Mouse (Mus musculus) left cerebral cortex, postnatal 14 days (tissue): Measurements from ENCODE around the gene Tbpl1. TPM values are rescaled to one million over a fixed set of nuclear protein-coding genes. Genes with fewer than 3 reads are reported as not detected.

Experiments used
- DNase-seq, 2 experiments: peaks; one replicate each; pipeline ENCODE4 v3.0.0; 2021 to 2022; ENCODE audit warnings: low spot score in 2 of 2, mixed read lengths in 1 of 2
- intact Hi-C: fragments of 180-260 bp; cut with DNase I; formaldehyde crosslinking; loops from one replicate; pipeline ENCODE4 v1.15.1; 2025
- total RNA-seq, 2 experiments: library from RNA; stranded (reverse); gene quantifications; 2 replicates each; pipeline ENCODE4 v1.2.3; 2021

Tbpl1 gene
- total RNA-seq, 2 experiments from 2014 or later, result 62.5 to 63.6 TPM

DNA sequence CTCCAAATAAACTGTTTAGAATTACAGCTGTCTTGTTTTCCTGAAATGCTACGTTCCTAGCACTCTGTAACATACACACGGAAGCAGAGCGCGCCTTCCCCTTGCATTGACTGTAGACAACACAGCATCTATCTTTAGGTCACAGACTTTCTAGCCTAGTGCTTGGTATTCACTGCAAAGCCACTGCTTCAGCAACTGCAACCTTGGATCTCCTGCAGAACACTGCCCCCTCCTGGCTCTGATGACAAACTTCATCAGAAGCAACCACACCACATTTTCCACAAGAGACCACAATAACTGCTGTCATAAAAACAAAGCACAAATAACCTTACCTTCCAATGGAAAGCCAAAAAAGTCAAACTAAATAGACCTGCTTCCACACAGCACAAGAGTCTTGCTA is 17.2 kb downstream of the Tbpl1 start:
- DNase-seq, result peak; percentile 67 to 69
- intact Hi-C loops, result loop anchor here (2.0 to 10.0 kb wide), 2 partner anchors 62 to 100 kb away; no protein-coding TSS in a partner anchor

DNA sequence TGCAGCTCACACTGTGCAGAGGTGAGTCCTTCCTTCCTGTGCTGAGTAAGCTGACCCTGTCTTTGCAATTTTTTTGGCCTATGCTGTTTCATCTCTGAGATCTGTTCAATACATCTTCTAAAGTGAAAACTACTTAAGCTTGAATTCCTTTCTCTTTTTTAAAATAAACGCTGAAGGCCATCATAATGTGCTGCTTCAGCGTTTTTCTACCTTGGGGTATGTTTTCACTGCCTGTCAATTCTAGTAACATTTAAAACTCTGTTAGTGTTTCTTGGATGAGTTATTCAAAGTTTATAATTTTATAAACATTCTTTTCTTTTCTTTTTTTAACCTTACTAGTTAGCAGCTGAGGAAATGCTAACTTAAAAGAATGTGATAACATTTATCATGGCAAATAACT is 18.8 kb downstream of the Tbpl1 start:
- intact Hi-C loops, result loop anchor here (10.0 kb wide), 1 partner anchor 98 kb away; no protein-coding TSS in a partner anchor
- DNase-seq, result no peak

DNA sequence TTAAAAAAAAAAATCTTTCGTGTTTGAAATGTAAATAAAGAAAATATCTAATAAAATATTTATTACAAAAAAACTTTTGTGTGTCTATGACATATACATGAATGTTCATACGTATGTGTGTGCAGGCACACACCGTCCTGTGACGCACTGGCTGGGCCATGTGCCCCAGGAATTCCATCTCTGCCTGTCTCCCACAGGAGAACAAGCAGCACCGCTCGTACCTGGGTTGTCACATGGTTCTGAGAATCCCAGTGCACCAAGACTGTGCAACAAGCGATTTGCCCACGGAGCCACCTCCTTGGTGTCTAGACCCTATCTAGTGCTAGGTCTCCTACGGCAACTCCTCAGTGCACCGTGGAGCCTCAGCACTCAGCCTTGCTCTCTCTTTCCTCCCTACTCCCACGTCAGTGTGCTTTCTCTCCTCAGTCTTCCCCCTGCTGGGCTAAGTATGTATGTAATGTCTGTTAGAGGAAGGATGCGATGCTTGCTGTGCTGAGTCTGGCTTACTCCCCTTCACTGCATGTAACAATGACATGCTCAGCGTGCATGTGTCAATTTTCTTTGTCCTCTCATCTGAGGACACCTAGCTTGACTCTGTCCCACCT is 21.5 kb downstream of the Tbpl1 start:
- intact Hi-C loops, result loop anchor here (10.0 kb wide), 1 partner anchor 95 kb away; no protein-coding TSS in a partner anchor
- no peak for DNase-seq

DNA sequence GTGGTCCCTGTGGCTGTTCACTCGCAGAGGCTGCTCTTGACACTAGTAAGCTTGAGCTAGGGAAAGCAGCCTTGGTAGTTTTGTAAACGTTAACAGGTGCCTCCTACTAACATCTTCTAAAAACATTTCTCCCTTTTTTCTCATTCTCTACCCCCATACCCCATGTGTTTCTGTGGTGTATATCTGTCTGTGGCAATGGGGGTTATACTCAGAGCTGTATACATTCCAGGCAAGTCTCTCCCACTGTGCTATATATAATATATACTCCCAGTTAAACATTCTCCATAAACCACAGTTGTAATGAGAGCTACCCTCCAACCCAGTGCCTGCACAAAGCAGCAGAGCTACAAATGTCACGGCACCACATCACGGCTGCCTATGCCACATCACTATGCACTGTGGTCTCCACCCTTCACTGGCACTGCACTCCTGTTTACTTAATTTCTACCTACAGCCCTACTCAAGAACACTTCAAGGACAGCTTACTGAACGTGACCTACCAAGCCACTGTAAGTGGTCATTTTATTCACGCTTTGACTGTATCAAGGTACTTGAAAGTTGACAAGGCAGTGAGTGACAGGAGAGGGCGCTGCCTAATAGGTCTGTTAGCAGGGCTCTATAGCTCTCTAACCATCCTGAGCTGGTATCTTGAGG is 23.4 kb downstream of the Tbpl1 start:
- DNase-seq, result no peak
- intact Hi-C loops, result no loop called here

DNA sequence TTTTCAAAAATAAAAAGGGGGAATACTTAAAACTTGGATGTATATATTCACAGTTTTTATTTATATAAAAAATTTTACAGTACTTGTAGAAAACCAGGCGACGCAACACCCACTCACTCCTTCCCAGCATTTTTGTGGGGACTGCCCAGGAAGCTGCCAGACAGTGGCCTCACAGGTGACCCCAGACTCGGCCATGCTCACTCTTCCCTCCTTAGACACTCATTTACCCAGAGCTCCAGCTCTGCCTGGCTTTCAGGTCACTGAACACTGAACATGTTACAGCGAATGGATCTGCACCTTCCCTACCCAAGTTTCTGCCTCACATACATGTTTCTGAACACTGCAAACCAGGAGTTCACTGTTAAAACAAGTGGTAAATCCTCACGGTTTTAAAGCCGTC is 27.9 kb downstream of the Tbpl1 start:
- intact Hi-C loops, result no loop called here
- DNase-seq, result no peak

DNA sequence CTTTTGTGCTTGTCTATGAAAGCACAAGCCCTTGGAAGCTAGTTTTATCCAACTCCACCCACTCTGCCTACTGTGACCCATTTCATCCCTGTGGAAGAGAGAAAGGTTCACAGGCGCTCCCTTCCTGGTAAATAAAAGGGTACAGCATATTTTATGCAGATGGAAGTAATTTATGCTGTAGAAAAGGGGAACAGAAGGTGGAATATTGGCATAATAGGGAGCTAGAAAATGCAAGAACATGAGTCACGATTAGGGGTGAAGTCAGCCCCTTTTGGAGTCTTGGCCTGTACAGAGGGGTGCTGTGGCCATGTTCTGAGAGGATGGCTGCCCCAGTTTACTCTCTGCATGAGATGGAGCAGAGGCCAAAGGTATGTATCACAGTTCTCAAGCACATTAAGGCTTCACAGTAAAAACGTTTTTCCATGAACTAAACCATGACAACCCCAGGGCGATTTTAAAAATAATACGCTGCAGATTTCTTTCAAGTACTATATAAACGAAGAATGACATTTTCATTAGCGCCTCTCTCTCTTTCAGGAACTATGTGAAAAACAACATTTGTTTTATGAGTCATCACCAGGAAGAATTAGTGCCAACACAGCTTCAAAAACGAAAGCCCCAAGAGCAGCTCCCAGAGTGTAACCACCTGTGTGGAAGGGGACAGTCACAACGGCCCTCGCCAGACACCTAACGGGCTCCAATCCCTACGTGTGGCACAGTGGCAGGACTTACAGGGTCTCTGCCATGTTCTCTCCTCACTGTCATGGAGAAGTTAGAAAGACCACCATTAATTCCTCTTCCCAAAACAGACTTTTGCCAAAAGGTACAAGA is 30.0 kb downstream of the Tbpl1 start:
- DNase-seq, result no peak
- intact Hi-C loops, result no loop called here

DNA sequence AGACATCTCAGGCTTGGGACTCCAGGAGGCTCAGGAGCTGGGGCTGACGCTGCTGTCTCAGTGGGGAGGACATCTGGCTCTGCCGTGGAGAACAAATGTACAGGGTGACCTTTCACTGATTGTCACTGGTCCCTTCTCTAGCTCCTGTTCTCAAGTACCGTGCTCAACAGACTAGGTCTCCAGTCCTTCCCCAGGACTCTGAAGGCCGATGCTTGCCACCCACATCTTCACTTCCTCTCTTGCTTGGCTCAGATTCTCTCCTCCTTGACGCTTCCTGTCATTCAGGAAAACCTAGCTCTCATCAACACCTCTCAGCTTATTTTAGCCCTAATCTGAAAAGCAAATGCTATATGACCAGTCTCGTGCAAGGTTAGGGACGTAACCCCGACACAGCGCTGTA is 31.0 kb downstream of the Tbpl1 start:
- intact Hi-C loops, result no loop called here
- no peak for DNase-seq

DNA sequence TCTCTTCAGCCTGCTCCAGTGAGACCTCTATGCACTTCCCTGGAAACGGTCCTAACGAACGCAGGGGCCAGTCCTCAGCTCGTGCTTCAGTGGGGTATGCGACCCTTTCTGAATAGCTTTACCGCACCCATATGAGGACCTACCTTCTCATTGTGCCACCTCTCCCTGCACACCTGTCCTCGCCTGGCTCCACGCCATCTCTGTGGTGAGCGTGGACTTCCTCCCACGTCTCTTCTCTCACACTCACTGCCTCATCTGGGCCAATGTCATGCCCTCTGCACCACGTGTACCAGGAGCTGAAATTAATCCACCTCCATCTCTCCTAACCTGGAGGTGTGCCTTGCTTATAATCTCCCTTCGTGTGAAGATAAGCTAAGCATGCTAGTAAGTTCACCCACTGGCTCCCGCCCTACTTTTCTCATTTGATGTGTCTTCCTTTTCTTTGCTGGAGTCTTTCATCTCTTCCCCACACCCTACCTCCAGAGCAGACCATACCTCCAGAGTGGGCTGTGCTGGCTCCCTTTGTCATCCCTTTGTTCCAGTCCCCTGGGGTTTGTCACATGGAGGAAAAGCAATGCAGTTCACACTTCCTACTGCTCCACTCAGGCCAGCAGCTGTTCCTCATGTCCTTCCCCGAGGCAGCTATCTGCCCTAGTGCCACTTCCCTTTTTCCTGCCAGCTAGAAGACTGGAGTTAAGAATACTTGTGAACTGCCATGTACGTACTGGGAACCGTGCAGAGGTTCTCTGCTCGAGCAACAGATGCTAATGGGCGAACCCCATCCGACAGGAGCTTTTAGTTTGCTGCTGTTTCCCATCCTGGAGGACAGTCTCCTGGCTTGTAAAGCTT is 32.0 kb downstream of the Tbpl1 start:
- intact Hi-C loops, result no loop called here
- DNase-seq, result no peak

DNA sequence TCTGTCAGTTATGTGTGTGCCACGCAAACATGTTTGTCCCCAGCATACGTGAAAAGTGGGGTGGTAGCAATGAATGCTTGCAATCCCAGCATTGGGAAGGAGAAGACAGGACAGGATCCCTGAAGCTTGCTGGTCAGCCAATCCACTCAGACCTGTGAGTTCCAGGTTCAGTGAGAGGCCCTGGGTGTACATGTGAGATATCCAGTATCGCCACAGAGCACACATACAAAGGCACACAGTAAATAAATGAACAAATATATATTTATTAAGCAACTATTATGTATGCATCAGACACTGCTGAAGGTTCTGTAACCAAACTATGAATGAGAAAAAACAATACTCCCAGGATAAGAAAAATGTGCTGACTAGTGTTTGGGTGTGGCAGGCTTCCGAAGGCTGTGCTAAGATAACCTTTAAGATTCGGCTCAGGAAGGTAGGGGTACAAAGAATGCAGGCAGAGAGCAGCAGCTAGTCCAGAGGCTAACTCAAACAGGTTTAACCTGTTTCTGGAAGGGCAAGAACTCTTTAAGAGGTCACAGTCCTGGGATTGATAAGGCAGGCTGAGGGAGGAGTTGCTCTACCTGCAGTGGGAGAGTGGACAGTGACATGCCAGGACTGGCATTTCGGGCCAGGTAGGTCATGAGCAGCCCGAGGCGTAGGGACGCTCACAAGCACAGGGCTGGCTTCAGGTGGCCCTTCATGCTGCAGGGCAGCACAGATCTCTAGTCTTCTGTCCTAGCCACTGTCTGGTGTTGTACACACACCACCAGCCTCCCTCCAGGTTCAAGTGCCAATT is 33.4 kb downstream of the Tbpl1 start:
- DNase-seq, result no peak
- intact Hi-C loops, result no loop called here

DNA sequence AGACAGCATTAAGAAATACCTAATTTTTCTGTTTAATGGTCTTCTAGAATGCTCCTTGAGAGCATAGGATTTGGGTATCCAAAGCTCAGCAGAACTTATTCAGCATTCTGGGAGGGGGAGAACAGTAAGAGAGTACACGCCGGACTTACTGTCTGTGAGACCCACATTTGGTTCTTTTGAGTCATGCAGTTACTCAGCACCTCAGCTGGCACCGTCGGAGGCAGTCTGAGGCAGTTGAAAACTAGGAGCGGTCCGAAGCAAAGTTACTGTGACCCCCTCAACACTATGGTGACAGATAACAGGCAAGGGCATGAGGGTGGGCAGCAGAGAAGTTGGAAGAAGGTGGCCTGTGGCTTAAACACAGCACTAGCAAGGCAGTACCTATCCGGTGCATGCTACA is 34.9 kb downstream of the Tbpl1 start:
- intact Hi-C loops, result no loop called here
- DNase-seq, result no peak

DNA sequence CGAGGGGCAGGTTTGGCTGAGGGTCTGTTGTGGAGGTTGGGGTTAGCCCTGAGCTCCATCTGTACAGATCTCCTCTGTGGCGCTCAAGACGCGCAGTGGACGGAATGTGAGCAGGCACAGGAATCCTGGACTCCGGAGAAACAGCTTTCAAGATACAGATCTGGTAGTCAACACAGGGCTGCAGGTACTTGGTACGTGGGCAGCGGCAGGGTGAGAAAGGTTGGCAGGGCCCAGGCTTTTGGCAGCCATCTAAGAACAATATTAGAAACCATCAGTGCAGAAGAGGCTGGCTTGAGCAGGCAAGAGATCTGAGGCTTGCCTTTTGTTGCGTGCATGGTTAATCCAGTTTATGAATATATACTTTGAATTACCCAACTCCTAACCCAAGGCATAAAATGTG is 35.5 kb downstream of the Tbpl1 start:
- intact Hi-C loops, result no loop called here
- no peak for DNase-seq

DNA sequence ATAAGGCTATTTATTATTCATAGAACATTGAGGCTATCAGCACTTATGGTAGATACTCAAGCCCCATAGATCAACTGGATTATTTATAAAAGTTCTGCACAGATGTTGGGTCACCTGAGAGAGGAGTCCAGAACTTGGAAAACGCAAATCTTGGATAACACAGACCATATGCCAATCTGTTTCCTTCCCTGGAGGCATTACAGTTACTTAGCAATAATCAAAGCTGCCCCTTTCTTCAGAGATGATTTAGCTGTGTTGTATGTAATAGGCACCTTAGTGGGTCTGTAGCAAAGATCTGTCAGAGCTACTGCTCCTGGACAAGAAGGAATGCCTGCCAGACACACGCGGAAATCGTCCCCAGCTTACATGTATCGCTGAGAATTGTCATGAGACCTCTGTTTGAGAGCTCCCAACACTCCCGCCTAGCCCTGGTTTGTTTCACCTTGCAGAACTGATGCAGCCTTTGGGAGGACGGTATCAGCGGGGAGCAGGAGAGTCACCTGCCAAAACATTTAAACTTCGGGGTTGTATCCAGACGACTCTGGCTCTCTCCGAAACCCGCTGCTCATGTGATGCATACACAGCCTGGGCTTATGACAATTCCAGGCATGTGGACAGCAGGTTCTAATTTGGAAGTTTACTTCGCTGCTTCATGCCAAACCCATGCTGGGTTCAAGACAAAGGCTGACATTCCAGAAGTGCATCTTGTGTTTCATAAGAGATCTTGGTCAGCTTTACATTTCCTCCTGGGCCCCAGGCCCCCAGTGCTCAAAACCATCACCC is 55.7 kb downstream of the Tbpl1 start:
- no peak for DNase-seq
- intact Hi-C loops, result no loop called here

DNA sequence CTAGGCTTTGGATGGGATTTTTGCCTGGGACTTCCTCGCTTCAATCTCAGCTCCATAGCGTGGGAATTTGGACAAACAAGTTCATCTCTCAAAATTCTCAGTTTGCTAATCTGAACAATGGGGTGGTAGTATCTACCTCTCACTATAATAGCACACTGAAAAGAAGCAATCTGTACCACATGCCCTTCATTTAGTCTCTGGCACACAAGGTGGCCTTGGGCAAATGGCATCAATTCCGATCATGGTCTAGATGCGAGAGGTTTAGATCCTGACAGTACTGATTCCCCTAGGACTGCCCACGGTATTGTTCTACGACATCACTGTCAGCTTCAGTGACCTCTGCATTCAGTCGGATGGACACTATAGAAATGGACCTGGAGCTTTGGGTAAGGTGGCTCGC is 57.6 kb downstream of the Tbpl1 start:
- no peak for DNase-seq
- intact Hi-C loops, result no loop called here

DNA sequence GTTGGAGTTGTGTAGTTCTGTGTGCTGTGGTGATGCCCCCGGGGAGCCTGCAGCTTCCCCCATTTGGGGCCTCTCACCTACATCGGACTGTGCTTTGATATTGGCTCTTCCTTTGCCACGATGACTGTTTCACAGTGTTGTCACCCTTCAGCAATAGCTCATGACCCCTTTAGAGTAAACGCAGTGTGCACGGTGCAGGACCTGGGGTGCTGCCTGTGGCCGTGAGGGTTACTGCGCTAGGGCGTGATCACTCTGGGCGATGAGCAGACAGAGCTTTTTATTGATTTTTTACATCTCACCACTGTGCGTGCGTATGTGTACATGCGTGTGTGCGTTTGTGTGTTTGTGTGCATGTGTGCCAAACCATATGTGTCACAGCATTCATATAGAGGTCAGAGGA is 63.2 kb downstream of the Tbpl1 start:
- no peak for DNase-seq
- intact Hi-C loops, result no loop called here

DNA sequence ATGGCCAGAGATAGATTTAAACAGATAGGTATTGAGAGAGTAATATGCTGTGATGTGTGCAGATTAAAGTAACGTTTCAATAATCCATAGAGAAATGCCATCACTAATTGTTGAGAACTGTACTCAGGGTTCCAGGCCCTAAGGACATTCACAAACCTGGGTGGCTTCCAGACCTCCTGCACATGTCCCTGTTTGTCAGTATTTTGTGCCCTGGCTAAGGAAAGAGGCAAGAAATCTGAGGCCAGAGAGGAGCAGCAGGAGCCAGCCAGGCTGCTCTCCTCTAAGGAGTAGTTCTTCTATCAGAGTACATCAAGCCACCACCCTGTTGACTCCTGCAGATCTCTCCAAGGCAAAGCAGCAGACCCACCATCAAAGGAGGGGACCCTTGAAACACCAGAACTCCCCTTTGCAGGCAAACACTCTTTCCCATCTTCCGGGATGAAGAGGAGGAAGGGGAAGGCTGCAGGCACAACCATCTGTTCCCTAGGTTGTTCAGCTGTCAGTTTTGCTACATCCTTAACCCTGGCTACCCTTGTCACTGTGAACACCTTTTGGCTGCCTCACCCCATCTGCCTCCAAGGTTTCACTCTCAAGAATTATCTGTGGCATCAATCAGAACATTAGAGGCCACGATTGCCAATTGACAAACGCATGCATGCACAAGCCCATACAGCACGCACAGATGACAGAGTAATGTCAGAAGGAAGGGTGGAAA is 71.3 kb downstream of the Tbpl1 start:
- DNase-seq, result no peak
- intact Hi-C loops, result no loop called here

DNA sequence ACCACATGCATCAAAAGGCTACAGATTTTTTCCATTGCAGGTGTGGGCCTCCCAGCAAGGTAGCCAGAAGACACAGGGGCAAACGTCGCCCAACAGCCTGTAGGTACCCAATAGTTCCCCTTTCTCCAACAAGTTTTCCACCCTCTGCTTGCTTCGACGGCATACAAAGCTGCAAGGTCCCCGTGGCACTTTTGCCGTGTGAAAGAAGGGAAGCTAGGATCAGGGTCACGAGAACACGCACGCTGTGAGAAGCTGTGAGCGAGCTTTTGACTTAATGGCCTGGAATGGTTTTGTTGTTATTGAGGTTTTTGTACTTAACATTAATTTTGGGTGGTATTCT is 72.4 kb downstream of the Tbpl1 start:
- DNase-seq, result no peak
- intact Hi-C loops, result no loop called here

DNA sequence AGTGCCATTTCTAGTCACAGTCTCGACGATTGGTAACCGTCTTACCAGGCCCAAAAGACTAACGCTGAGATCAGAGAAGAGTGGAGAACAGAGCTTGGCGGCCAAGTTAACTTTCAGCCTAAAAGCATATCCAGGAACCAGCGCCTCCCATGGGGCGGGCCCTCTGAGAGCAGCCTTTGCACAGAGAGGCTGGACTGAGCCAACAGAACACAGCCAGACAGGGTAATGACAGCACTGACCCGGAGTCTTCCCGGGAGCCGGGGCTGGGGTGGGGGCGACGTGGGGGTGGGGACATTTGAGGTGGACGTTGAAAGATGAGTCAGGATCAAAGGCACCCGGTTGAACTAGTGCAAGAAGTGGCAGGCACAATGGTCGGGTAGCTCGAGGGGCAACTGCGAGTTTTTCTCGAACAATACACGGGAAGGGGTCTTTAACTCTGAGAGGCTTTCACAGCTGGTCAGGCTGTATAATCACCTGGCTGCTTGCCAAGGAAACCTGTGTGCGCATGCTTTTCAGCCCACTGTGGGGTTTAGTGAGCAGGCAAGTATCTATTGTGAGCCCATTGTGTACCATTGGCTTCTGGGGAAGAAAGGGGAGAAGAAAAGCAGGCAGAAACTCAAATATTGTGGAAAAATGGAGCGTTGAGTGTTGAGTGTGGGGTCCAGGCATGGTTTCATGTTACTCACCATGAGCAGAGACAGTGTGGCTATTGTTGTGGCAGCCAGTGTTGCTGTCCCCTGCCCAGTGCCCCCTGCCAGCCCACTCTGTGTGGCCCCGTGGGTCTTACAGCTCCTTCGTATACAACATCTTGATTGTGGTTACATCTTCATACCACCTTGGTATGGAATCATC is 73.0 kb downstream of the Tbpl1 start:
- DNase-seq, result no peak

More for the DNA sequence above, 73.0 kb downstream of the Tbpl1 start:
- intact Hi-C loops, result no loop called here
